Mouse (Mus musculus) neural tube, embryonic 11.5 days (tissue): ENCODE data around the gene Rcor1. TPM values are rescaled to one million over a fixed set of nuclear protein-coding genes. Genes with fewer than 3 reads are reported as not detected.

ENCODE experiments used
- ATAC-seq: fragments of 200-750 bp; cut with Nextera tagmentation; 2 replicates; pipeline ENCODE4 v1.8.0; 2017; ENCODE audit warnings: moderate number of reproducible peaks, mild to moderate bottlenecking, moderate TSS enrichment, moderate library complexity; ENCODE audit not compliant: insufficient read depth, low FRiP score, low TSS enrichment
- DNase-seq: peaks from one replicate; pipeline ENCODE4 v3.0.0-alpha.2; 2015; ENCODE audit warnings: low spot score
- H3K27ac ChIP-seq: fragments of 300-500 bp; sonication (generic); 2 replicates; pipeline ENCODE4 v1.5.1; 2014; ENCODE audit warnings: low read depth, mild to moderate bottlenecking, low read length
- H3K27me3 ChIP-seq: fragments of 300-500 bp; sonication (generic); 2 replicates; pipeline ENCODE4 v1.6.1; 2014; ENCODE audit warnings: mild to moderate bottlenecking, low read length, mixed read lengths; ENCODE audit not compliant: control insufficient read depth, insufficient read depth
- H3K36me3 ChIP-seq: fragments of 300-500 bp; sonication (generic); 2 replicates; pipeline ENCODE4 v1.6.1; 2014; ENCODE audit warnings: mild to moderate bottlenecking, low read length, moderate library complexity, mixed read lengths; ENCODE audit not compliant: control insufficient read depth, insufficient read depth
- H3K4me1 ChIP-seq: fragments of 300-500 bp; sonication (generic); 2 replicates; pipeline ENCODE4 v1.6.1; 2014; ENCODE audit warnings: low read length, mixed read lengths; ENCODE audit not compliant: control insufficient read depth, insufficient read depth
- H3K4me2 ChIP-seq: fragments of 300-500 bp; sonication (generic); 2 replicates; pipeline ENCODE4 v1.6.1; 2014; ENCODE audit warnings: low read depth, mild to moderate bottlenecking, moderate library complexity
- H3K4me3 ChIP-seq: fragments of 300-500 bp; sonication (generic); 2 replicates; pipeline ENCODE4 v1.5.1; 2014; ENCODE audit warnings: low read depth, low read length
- H3K9ac ChIP-seq: fragments of 300-500 bp; sonication (generic); 2 replicates; pipeline ENCODE4 v1.6.1; 2014; ENCODE audit warnings: mild to moderate bottlenecking, low read length
- H3K9me3 ChIP-seq: fragments of 300-500 bp; sonication (generic); 2 replicates; pipeline ENCODE4 v1.6.1; 2016; ENCODE audit warnings: low read length; ENCODE audit not compliant: control insufficient read depth
- WGBS: fragments of 180-500 bp; shearing (Covaris S2); extraction: QIAGEN DNeasy Blood & Tissue Kit; methylation state at CpG from one replicate; pipeline ENCODE4 v1.1.7; 2014; 5-methylcytosine and 5-hydroxymethylcytosine counted together
- polyA plus RNA-seq: library from polyadenylated mRNA; unstranded; fragments of >200 nt; fragmentation: Nextera tagmentation; extraction: Ambion mirVana; gene quantifications from 2 replicates; pipeline ENCODE4 v1.2.1, GENCODE M21; 2014

The Rcor1 gene
- polyA plus RNA-seq, 1 experiment from 2014 or later = 16.1 TPM

GRCm38 (mm10) chr12:111089145-111089544 is 50.0 kb downstream of the Rcor1 start:
- H3K9ac ChIP-seq = no peak overlapping the region
- H3K4me3 ChIP-seq = no peak overlapping the region
- 82% methylated on average over 7 of the region's 7 CpGs for WGBS
- no peak for ATAC-seq
- DNase-seq = no peak
- peaks cover 3% of the 10 kb centered on the region; the same call in 1 of the 2 replicates for H3K36me3 ChIP-seq
- H3K27ac ChIP-seq = no peak overlapping the region
- H3K9me3 ChIP-seq = no peaks in the 10 kb centered on the region
- no peaks in the 10 kb centered on the region for H3K27me3 ChIP-seq
- no peak overlapping the region for H3K4me2 ChIP-seq
- no peaks in the 10 kb centered on the region for H3K4me1 ChIP-seq

GRCm38 (mm10) chr12:111090801-111091200 is 51.6 kb downstream of the Rcor1 start:
- H3K27me3 ChIP-seq = no peaks in the 10 kb centered on the region
- no peak for DNase-seq
- H3K4me2 ChIP-seq = no peak overlapping the region
- no peak overlapping the region for H3K4me3 ChIP-seq
- no peak overlapping the region for H3K27ac ChIP-seq
- H3K4me1 ChIP-seq = no peaks in the 10 kb centered on the region
- H3K9me3 ChIP-seq = no peaks in the 10 kb centered on the region
- H3K36me3 ChIP-seq = no peaks in the 10 kb centered on the region
- no peak for ATAC-seq
- no peak overlapping the region for H3K9ac ChIP-seq

- H3K9ac ChIP-seq = no peak overlapping the region
- H3K36me3 ChIP-seq = no peaks in the 10 kb centered on the region; the same call in 1 of the 2 replicates
- no peak overlapping the region for H3K4me2 ChIP-seq
- H3K9me3 ChIP-seq = no peaks in the 10 kb centered on the region
- H3K27me3 ChIP-seq = no peaks in the 10 kb centered on the region
- 92% methylated on average over 10 of the region's 10 CpGs for WGBS
- ATAC-seq = no peak
- no peak overlapping the region for H3K4me3 ChIP-seq
- H3K4me1 ChIP-seq = no peaks in the 10 kb centered on the region
- no peak for DNase-seq
- H3K27ac ChIP-seq = no peak overlapping the region
Observed at GRCm38 (mm10) chr12:111091981-111092380, 52.8 kb downstream of the Rcor1 start.

- WGBS = 88% methylated on average over 5 of the region's 5 CpGs
- peaks cover 2% of the 10 kb centered on the region for H3K36me3 ChIP-seq
Observed at GRCm38 (mm10) chr12:111094073-111094472, 54.9 kb downstream of the Rcor1 start.

GRCm38 (mm10) chr12:111095086-111095485 is 55.9 kb downstream of the Rcor1 start:
- ATAC-seq = no peak
- 91% methylated on average over 6 of the region's 6 CpGs for WGBS
- Histone ChIP-seq H3K9ac (no peak overlapping the region), H3K4me1 (no peaks in the 10 kb centered on the region), H3K4me3 (no peak overlapping the region), H3K27ac (no peak overlapping the region), H3K36me3 (peaks cover 2% of the 10 kb centered on the region), H3K4me2 (no peak overlapping the region), H3K9me3 (no peaks in the 10 kb centered on the region), H3K27me3 (no peaks in the 10 kb centered on the region)
- DNase-seq = no peak

More at GRCm38 (mm10) chr12:111094073-111094472, 54.9 kb downstream of the Rcor1 start:
- H3K27me3 ChIP-seq = no peaks in the 10 kb centered on the region
- H3K4me1 ChIP-seq = no peaks in the 10 kb centered on the region
- no peak overlapping the region for H3K4me3 ChIP-seq
- no peak for DNase-seq
- no peaks in the 10 kb centered on the region for H3K9me3 ChIP-seq
- H3K9ac ChIP-seq = no peak overlapping the region
- H3K4me2 ChIP-seq = no peak overlapping the region
- ATAC-seq = no peak
- H3K27ac ChIP-seq = no peak overlapping the region

- Histone ChIP-seq H3K9me3 (no peaks in the 10 kb centered on the region), H3K27me3 (no peaks in the 10 kb centered on the region), H3K36me3 (peaks cover 2% of the 10 kb centered on the region), H3K27ac (no peak overlapping the region), H3K4me2 (no peak overlapping the region), H3K4me3 (no peak overlapping the region), H3K4me1 (no peaks in the 10 kb centered on the region), H3K9ac (no peak overlapping the region)
- 92% methylated on average over 6 of the region's 6 CpGs for WGBS
- ATAC-seq = no peak
- no peak for DNase-seq
Observed at GRCm38 (mm10) chr12:111096249-111096648, 57.1 kb downstream of the Rcor1 start.

GRCm38 (mm10) chr12:111097036-111097435 is 57.9 kb downstream of the Rcor1 start:
- DNase-seq (no peak), ATAC-seq (no peak)
- H3K9me3 ChIP-seq = no peaks in the 10 kb centered on the region
- H3K9ac ChIP-seq = no peak overlapping the region
- H3K4me2 ChIP-seq = no peak overlapping the region
- no peaks in the 10 kb centered on the region for H3K27me3 ChIP-seq
- 97% methylated on average over 8 of the region's 8 CpGs for WGBS
- no peak overlapping the region for H3K4me3 ChIP-seq
- H3K36me3 ChIP-seq = peaks cover 2% of the 10 kb centered on the region
- H3K4me1 ChIP-seq = no peaks in the 10 kb centered on the region
- no peak overlapping the region for H3K27ac ChIP-seq

- 92% methylated on average over 8 of the region's 8 CpGs for WGBS
- Histone ChIP-seq H3K4me3 (no peak overlapping the region), H3K9ac (no peak overlapping the region), H3K27ac (no peak overlapping the region), H3K9me3 (no peaks in the 10 kb centered on the region), H3K27me3 (no peaks in the 10 kb centered on the region), H3K36me3 (peaks cover 14% of the 10 kb centered on the region), H3K4me1 (no peaks in the 10 kb centered on the region), H3K4me2 (no peak overlapping the region)
- DNase-seq (no peak), ATAC-seq (no peak)
Observed at GRCm38 (mm10) chr12:111111176-111111575, 72.0 kb downstream of the Rcor1 start.

- ATAC-seq = no peak
- 94% methylated on average over 5 of the region's 5 CpGs for WGBS
Observed at GRCm38 (mm10) chr12:111114593-111114992, 75.4 kb downstream of the Rcor1 start.

More at GRCm38 (mm10) chr12:111114593-111114992, 75.4 kb downstream of the Rcor1 start:
- no peak overlapping the region for H3K27ac ChIP-seq
- H3K4me2 ChIP-seq = no peak overlapping the region
- H3K9ac ChIP-seq = no peak overlapping the region
- no peak overlapping the region for H3K4me3 ChIP-seq
- H3K4me1 ChIP-seq = no peaks in the 10 kb centered on the region
- no peaks in the 10 kb centered on the region for H3K27me3 ChIP-seq
- peaks cover 22% of the 10 kb centered on the region for H3K36me3 ChIP-seq
- DNase-seq = no peak
- no peaks in the 10 kb centered on the region for H3K9me3 ChIP-seq
